Mouse (Mus musculus) cerebellum, adult 2 months (tissue): ENCODE measurements around the gene Apon.

ENCODE experiments used
- CTCF ChIP-seq: fragments of 200-500 bp; IDR thresholded peaks from 2 replicates; pipeline ENCODE4 v1.5.1; 2011; ENCODE audit warnings: low read depth, mild to moderate bottlenecking, control low read depth, low read length, moderate library complexity, borderline replicate concordance; ENCODE audit not compliant: insufficient read depth
- POLR2A ChIP-seq: fragments of 200-500 bp; IDR thresholded peaks from 2 replicates; pipeline ENCODE4 v1.6.1; 2011; ENCODE audit warnings: low read length, control low read depth, borderline replicate concordance; ENCODE audit not compliant: insufficient read depth

DNA sequence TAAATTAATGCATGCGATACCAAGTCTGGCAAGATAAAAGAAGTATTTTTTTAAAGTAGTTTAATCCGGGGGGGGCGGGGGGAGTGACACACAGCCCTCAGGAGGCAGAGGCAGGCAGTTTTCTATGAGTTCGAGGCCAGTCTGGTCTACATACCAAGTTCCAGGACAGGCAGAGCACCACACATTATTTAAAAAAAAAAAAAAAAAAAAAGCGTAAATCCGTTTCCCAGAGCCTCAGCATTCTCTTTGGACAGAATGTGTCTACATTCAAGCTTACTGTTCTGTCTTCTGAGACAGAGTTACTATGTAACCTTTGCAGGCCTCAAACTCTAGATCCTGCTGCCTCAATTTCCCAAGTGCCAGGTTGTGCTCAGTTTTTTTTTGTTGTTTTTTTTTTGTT, 41.7 kb upstream of the Apon start:
- no peak for TF ChIP-seq POLR2A
- TF ChIP-seq CTCF: no peak
